Mouse (Mus musculus): ENCODE measurements around the gene Gm5890. TPM values are rescaled to one million over a fixed set of nuclear protein-coding genes. Genes with fewer than 3 reads are reported as not detected.
"Not testable (repeated sequence)": the region's sequence is repeated elsewhere in the genome, so short reads cannot be mapped to it uniquely, and the experiment has no call there.

Gm5890 gene
- not detected for total RNA-seq (2021)
- long read RNA-seq, experiment 1 = 0 reads
- long read RNA-seq, experiment 2 = 0 reads

- not testable (repeated sequence) for DNase-seq
Observed at GRCm38 (mm10) chr7:20262734-20263133, at the start of gene Gm5890. Gene Gm5890 (minus strand): TSS chr7:20262834.

- DNase-seq = not testable (repeated sequence)
Observed at GRCm38 (mm10) chr7:20233728-20234127, 28.9 kb downstream of the Gm5890 start, which contains the start of gene Gm4498. Gene Gm4498 (minus strand): TSS chr7:20233828.

Other genes starting within 250 kb of the Gm5890 start
- gene Vmn1r91, start 163.2 kb downstream of the Gm5890 start, total RNA-seq (2021) = not detected
- not detected for gene Gm16442, start 140.3 kb downstream of the Gm5890 start, total RNA-seq (2021)
- not detected for gene Vmn1r93, start 123.7 kb downstream of the Gm5890 start, total RNA-seq (2021)
- gene Vmn1r94, start 94.5 kb downstream of the Gm5890 start, total RNA-seq (2021) = not detected
- not detected for gene Vmn1r95, start 69.1 kb downstream of the Gm5890 start, total RNA-seq (2021)
- not detected for gene Gm6164, start 57.2 kb downstream of the Gm5890 start, total RNA-seq (2021)
- not detected for gene Gm4498, start 29.0 kb downstream of the Gm5890 start, total RNA-seq (2021)
- not detected for gene Gm4133, start 71.2 kb upstream of the Gm5890 start, total RNA-seq (2021)
- gene Gm5728, start 112.6 kb upstream of the Gm5890 start, total RNA-seq (2021) = not detected
- gene Vmn1r100, start 155.1 kb upstream of the Gm5890 start, total RNA-seq (2021) = not detected
- not detected for gene Vmn1r101, start 179.8 kb upstream of the Gm5890 start, total RNA-seq (2021)
- not detected for gene Gm10670, start 212.1 kb upstream of the Gm5890 start, total RNA-seq (2021)
- not detected for gene Vmn1r103, start 247.7 kb upstream of the Gm5890 start, total RNA-seq (2021)

Measured in heart, adult 18-20 months (tissue).